Mouse (Mus musculus) embryonic fibroblast, embryonic 13.5 days (primary cell): Measurements from ENCODE around the gene Emsy.

Experiments
- CTCF ChIP-seq: IDR thresholded peaks from 2 replicates; pipeline ENCODE4 v1.5.1; 2011; ENCODE audit warnings: mild to moderate bottlenecking, control low read depth, low read length, moderate library complexity, borderline replicate concordance; ENCODE audit not compliant: insufficient read depth
- POLR2A ChIP-seq: IDR thresholded peaks from 2 replicates; pipeline ENCODE4 v1.6.1; 2011; ENCODE audit warnings: low read depth, mild to moderate bottlenecking, control low read depth, low read length, moderate library complexity

DNA sequence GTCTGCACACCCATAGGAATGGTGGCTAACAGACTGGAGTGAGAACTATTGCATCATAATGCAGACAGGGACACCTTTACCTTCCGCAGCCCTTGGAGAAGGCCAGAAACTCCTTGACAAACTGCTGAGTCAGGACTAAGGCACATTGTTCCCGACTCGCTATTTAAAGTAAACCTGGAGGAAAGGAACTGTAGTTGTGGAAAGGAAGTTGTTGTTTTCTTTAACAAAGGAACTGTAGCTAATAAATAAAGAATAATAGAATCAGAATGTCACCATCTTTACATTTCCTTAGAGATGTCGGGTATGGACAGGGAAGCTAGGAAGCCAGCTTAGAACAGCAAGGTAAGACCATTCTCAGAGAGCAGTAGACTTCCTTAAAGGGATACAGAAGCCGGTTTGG, 89.5 kb downstream of the Emsy start:
- TF ChIP-seq CTCF (no peak), POLR2A (no peak)
